Mouse (Mus musculus) layer of hippocampus, adult 18-20 months (tissue): ENCODE measurements at regions not wholly inside any gene's neighbourhood (a gene's known extent, or its start where the extent isn't known, plus 50 kb on each side); places are given as distances from the start of the nearest gene placed in this dataset.

Experiments
- DNase-seq, 2 experiments: peaks; one replicate each; pipeline ENCODE4 v3.0.0; 2022; ENCODE audit warnings: low spot score in 2 of 2

GRCm38 (mm10) chr4:154781391-154781790 is 55.9 kb upstream of the Ttc34 start:
- no peak for DNase-seq

GRCm38 (mm10) chr4:154782291-154782690 is 55.0 kb upstream of the Ttc34 start:
- no peak for DNase-seq

- no peak for DNase-seq
Observed at GRCm38 (mm10) chr4:154785282-154785987, 51.8 kb upstream of the Ttc34 start.

GRCm38 (mm10) chr4:154787190-154787589 is 50.1 kb upstream of the Ttc34 start:
- DNase-seq, result no peak
